Mouse (Mus musculus) liver, adult 2 months (tissue): ENCODE data around the gene Sfxn5.

Experiments used
- CTCF ChIP-seq: fragments of 200-500 bp; IDR thresholded peaks from 2 replicates; pipeline ENCODE4 v1.5.1; 2011; ENCODE audit warnings: low read depth, low read length, control low read depth
- POLR2A ChIP-seq: fragments of 200-500 bp; IDR thresholded peaks from 2 replicates; pipeline ENCODE4 v1.6.1; 2011; ENCODE audit warnings: low read length, control low read depth; ENCODE audit not compliant: insufficient read depth; ENCODE audit errors: extremely low read depth

DNA sequence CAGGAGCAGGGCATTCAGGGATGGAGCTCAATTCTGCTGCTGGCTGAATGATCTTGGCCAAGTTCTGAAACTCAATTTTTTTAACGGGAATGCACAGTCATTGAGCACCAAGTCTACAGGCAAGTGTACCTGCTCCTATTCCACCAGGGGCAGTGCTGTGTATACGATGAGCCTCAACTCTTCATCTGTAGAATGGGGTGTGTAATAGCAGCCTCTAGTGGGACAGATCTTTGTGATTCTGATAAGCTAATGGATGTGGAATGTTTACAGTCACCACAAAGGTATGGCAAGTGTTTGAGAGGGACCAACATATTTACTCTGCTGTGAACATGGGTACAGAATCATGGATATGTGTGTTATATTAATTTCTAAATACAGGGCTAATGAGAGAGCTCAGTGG is 17.0 kb downstream of the Sfxn5 start:
- TF ChIP-seq CTCF = no peak
- TF ChIP-seq POLR2A = no peak
